Mouse (Mus musculus) lung, postnatal 0 days (tissue): ENCODE data around the gene Mapk1ip1l.

Experiments
- CTCF ChIP-seq: IDR thresholded peaks from 2 replicates; pipeline ENCODE4 v1.5.1; 2016; ENCODE audit warnings: antibody characterized with exemption, mild to moderate bottlenecking
- EP300 ChIP-seq: IDR thresholded peaks from 2 replicates; pipeline ENCODE4 v1.6.1; 2016; ENCODE audit warnings: antibody characterized with exemption, mild to moderate bottlenecking, control low read depth

- TF ChIP-seq EP300 (no peak), CTCF (no peak)
These were observed 63.8 kb downstream of the Mapk1ip1l start for GRCm38 (mm10) chr14:47361899-47362298.
